Mouse (Mus musculus) limb, embryonic 15.5 days (tissue): Measurements from ENCODE around the gene Crebl2. TPM values are rescaled to one million over a fixed set of nuclear protein-coding genes. Genes with fewer than 3 reads are reported as not detected.

ENCODE experiments used
- ATAC-seq: fragments of 200-750 bp; cut with Nextera tagmentation; 2 replicates; pipeline ENCODE4 v1.8.0; 2017; ENCODE audit warnings: low read depth, moderate TSS enrichment; ENCODE audit not compliant: insufficient number of reproducible peaks, low FRiP score, low TSS enrichment
- H3K27ac ChIP-seq: fragments of 300-500 bp; sonication (generic); 2 replicates; pipeline ENCODE4 v1.5.1; 2015; ENCODE audit warnings: moderate library complexity, mild to moderate bottlenecking, inconsistent platforms
- H3K27me3 ChIP-seq: fragments of 300-500 bp; sonication (generic); 2 replicates; pipeline ENCODE4 v1.6.1; 2015; ENCODE audit warnings: inconsistent platforms
- H3K36me3 ChIP-seq: fragments of 300-500 bp; sonication (generic); 2 replicates; pipeline ENCODE4 v1.6.1; 2015; ENCODE audit warnings: inconsistent platforms
- H3K4me1 ChIP-seq: fragments of 300-500 bp; sonication (generic); 2 replicates; pipeline ENCODE4 v1.6.1; 2015; ENCODE audit warnings: inconsistent platforms
- H3K4me2 ChIP-seq: fragments of 300-500 bp; sonication (generic); 2 replicates; pipeline ENCODE4 v1.6.1; 2015; ENCODE audit warnings: mild to moderate bottlenecking, inconsistent platforms
- H3K4me3 ChIP-seq: fragments of 300-500 bp; sonication (generic); 2 replicates; pipeline ENCODE4 v1.5.1; 2015; ENCODE audit warnings: mild to moderate bottlenecking, inconsistent platforms
- H3K9ac ChIP-seq: fragments of 300-500 bp; sonication (generic); 2 replicates; pipeline ENCODE4 v1.6.1; 2015; ENCODE audit warnings: inconsistent platforms
- H3K9me3 ChIP-seq: fragments of 300-500 bp; sonication (generic); 2 replicates; pipeline ENCODE4 v1.6.1; 2016; ENCODE audit warnings: inconsistent platforms
- WGBS: fragments of 180-500 bp; shearing (Covaris S2); methylation state at CpG from one replicate; pipeline ENCODE4 v1.1.7; 2015; 5-methylcytosine and 5-hydroxymethylcytosine counted together
- polyA plus RNA-seq: library from polyadenylated mRNA; unstranded; fragments of >200 nt; fragmentation: Nextera tagmentation; extraction: Ambion mirVana; gene quantifications from 2 replicates; pipeline ENCODE4 v1.2.1, GENCODE M21; 2015

Crebl2 gene
- polyA plus RNA-seq, 1 experiment from 2014 or later: 3.9 TPM

GRCm38 (mm10) chr6:134860275-134860674 lies 30.3 kb downstream of the Crebl2 start:
- Histone ChIP-seq H3K4me1 (peaks cover 8% of the 10 kb centered on the region), H3K27ac (no peak overlapping the region), H3K4me3 (no peak overlapping the region), H3K4me2 (no peak overlapping the region), H3K9ac (no peak overlapping the region), H3K9me3 (no peaks in the 10 kb centered on the region), H3K36me3 (peaks cover 14% of the 10 kb centered on the region; the same call in 1 of the 2 replicates), H3K27me3 (no peaks in the 10 kb centered on the region)
- no peak for ATAC-seq
- 79% methylated on average over 4 of the region's 4 CpGs for WGBS

GRCm38 (mm10) chr6:134861386-134861785 lies 31.4 kb downstream of the Crebl2 start:
- ATAC-seq: no peak
- Histone ChIP-seq H3K9me3 (no peaks in the 10 kb centered on the region), H3K36me3 (peaks cover 10% of the 10 kb centered on the region; the same call in 1 of the 2 replicates), H3K9ac (no peak overlapping the region), H3K27me3 (no peaks in the 10 kb centered on the region), H3K4me2 (no peak overlapping the region), H3K27ac (no peak overlapping the region), H3K4me1 (peaks cover 8% of the 10 kb centered on the region), H3K4me3 (no peak overlapping the region)
- WGBS: 80% methylated on average over 12 of the region's 12 CpGs

- Histone ChIP-seq H3K27ac (peak overlapping the region; percentile 57), H3K9me3 (no peaks in the 10 kb centered on the region), H3K9ac (0 out of 2 replicates have a peak overlapping the region, but pooled peaks have one; percentile 10), H3K4me2 (peak overlapping the region; percentile 52), H3K4me3 (peak overlapping the region; percentile 34), H3K4me1 (peaks cover 8% of the 10 kb centered on the region), H3K27me3 (no peaks in the 10 kb centered on the region), H3K36me3 (0 out of 2 replicates have a peak, but pooled peaks cover 3% of the 10 kb centered on the region)
- whole genome bisulfite sequencing: 14% methylated on average over 13 of the region's 13 CpGs
- no peak; the same call in 1 of the 2 replicates for ATAC-seq
Measured at GRCm38 (mm10) chr6:134862671-134863104, 32.7 kb downstream of the Crebl2 start.

GRCm38 (mm10) chr6:134863146-134863545 lies 33.2 kb downstream of the Crebl2 start:
- 0 out of 2 replicates have a peak overlapping the region, but pooled peaks have one; percentile 10 for H3K9ac ChIP-seq

GRCm38 (mm10) chr6:134866113-134866512 lies 36.2 kb downstream of the Crebl2 start:
- ATAC-seq: no peak
- 89% methylated on average over 7 of the region's 7 CpGs for WGBS
- no peak overlapping the region for H3K4me2 ChIP-seq
- no peak overlapping the region for H3K9ac ChIP-seq
- no peak overlapping the region for H3K27ac ChIP-seq
- H3K36me3 ChIP-seq: peaks cover 11% of the 10 kb centered on the region
- H3K27me3 ChIP-seq: no peaks in the 10 kb centered on the region
- no peaks in the 10 kb centered on the region for H3K9me3 ChIP-seq
- peaks cover 8% of the 10 kb centered on the region for H3K4me1 ChIP-seq
- H3K4me3 ChIP-seq: no peak overlapping the region

More at GRCm38 (mm10) chr6:134863146-134863545, 33.2 kb downstream of the Crebl2 start:
- 2% methylated on average over 19 of the region's 19 CpGs for WGBS
- H3K27ac ChIP-seq: peak overlapping the region; percentile 57; the same call in 1 of the 2 replicates
- no peaks in the 10 kb centered on the region for H3K9me3 ChIP-seq
- H3K4me2 ChIP-seq: peak overlapping the region; percentile 52
- 0 out of 2 replicates have a peak, but pooled peaks cover 2% of the 10 kb centered on the region for H3K36me3 ChIP-seq
- no peaks in the 10 kb centered on the region for H3K27me3 ChIP-seq
- H3K4me1 ChIP-seq: peaks cover 8% of the 10 kb centered on the region
- H3K4me3 ChIP-seq: peak overlapping the region; percentile 34
- ATAC-seq: peak; percentile 51; the same call in 1 of the 2 replicates

GRCm38 (mm10) chr6:134867325-134867724 lies 37.4 kb downstream of the Crebl2 start:
- WGBS: 87% methylated on average over 3 of the region's 3 CpGs
- peaks cover 7% of the 10 kb centered on the region for H3K4me1 ChIP-seq
- no peak overlapping the region for H3K9ac ChIP-seq
- H3K36me3 ChIP-seq: peaks cover 11% of the 10 kb centered on the region
- no peak overlapping the region for H3K4me2 ChIP-seq
- ATAC-seq: no peak
- no peak overlapping the region for H3K27ac ChIP-seq
- no peak overlapping the region for H3K4me3 ChIP-seq
- H3K9me3 ChIP-seq: no peaks in the 10 kb centered on the region
- H3K27me3 ChIP-seq: no peaks in the 10 kb centered on the region

- Histone ChIP-seq H3K4me1 (no peaks in the 10 kb centered on the region), H3K27me3 (no peaks in the 10 kb centered on the region), H3K36me3 (peaks cover 11% of the 10 kb centered on the region), H3K4me3 (no peak overlapping the region), H3K9me3 (no peaks in the 10 kb centered on the region), H3K4me2 (no peak overlapping the region), H3K9ac (no peak overlapping the region), H3K27ac (no peak overlapping the region)
- ATAC-seq: no peak
- 87% methylated on average over 12 of the region's 12 CpGs for WGBS
Measured at GRCm38 (mm10) chr6:134870209-134870742, 40.3 kb downstream of the Crebl2 start.

- no peak overlapping the region for H3K4me3 ChIP-seq
- no peaks in the 10 kb centered on the region for H3K27me3 ChIP-seq
- no peak overlapping the region for H3K9ac ChIP-seq
- no peaks in the 10 kb centered on the region for H3K9me3 ChIP-seq
- 95% methylated on average over 4 of the region's 4 CpGs for WGBS
- peaks cover 11% of the 10 kb centered on the region for H3K36me3 ChIP-seq
- H3K4me2 ChIP-seq: no peak overlapping the region
- H3K27ac ChIP-seq: no peak overlapping the region
- no peak for ATAC-seq
- no peaks in the 10 kb centered on the region for H3K4me1 ChIP-seq
Measured at GRCm38 (mm10) chr6:134870887-134871286, 40.9 kb downstream of the Crebl2 start.

- H3K4me2 ChIP-seq: no peak overlapping the region
- no peak overlapping the region for H3K4me3 ChIP-seq
- H3K27ac ChIP-seq: no peak overlapping the region
- H3K9ac ChIP-seq: no peak overlapping the region
- no peaks in the 10 kb centered on the region for H3K27me3 ChIP-seq
- H3K9me3 ChIP-seq: no peaks in the 10 kb centered on the region
- 75% methylated on average over 2 of the region's 2 CpGs for WGBS
- no peak for ATAC-seq
- H3K36me3 ChIP-seq: peaks cover 11% of the 10 kb centered on the region
- no peaks in the 10 kb centered on the region for H3K4me1 ChIP-seq
Measured at GRCm38 (mm10) chr6:134872236-134872635, 42.3 kb downstream of the Crebl2 start.

GRCm38 (mm10) chr6:134873018-134873417 lies 43.1 kb downstream of the Crebl2 start:
- Histone ChIP-seq H3K9me3 (no peaks in the 10 kb centered on the region), H3K4me2 (no peak overlapping the region), H3K27me3 (no peaks in the 10 kb centered on the region), H3K4me3 (no peak overlapping the region), H3K9ac (no peak overlapping the region), H3K27ac (no peak overlapping the region), H3K4me1 (no peaks in the 10 kb centered on the region), H3K36me3 (peaks cover 11% of the 10 kb centered on the region)
- WGBS: 82% methylated on average over 2 of the region's 2 CpGs
- no peak for ATAC-seq

- Histone ChIP-seq H3K4me3 (no peak overlapping the region), H3K27ac (no peak overlapping the region), H3K36me3 (no peaks in the 10 kb centered on the region), H3K9ac (no peak overlapping the region), H3K27me3 (no peaks in the 10 kb centered on the region), H3K4me1 (no peaks in the 10 kb centered on the region), H3K4me2 (no peak overlapping the region), H3K9me3 (no peaks in the 10 kb centered on the region)
- 76% methylated on average over 6 of the region's 6 CpGs for WGBS
- ATAC-seq: no peak
Measured at GRCm38 (mm10) chr6:134876795-134877194, 46.8 kb downstream of the Crebl2 start.

GRCm38 (mm10) chr6:134877276-134877675 lies 47.3 kb downstream of the Crebl2 start:
- no peaks in the 10 kb centered on the region; the same call in 1 of the 2 replicates for H3K36me3 ChIP-seq
- no peaks in the 10 kb centered on the region for H3K4me1 ChIP-seq
- no peak overlapping the region for H3K4me3 ChIP-seq
- no peak overlapping the region for H3K9ac ChIP-seq
- H3K4me2 ChIP-seq: no peak overlapping the region
- H3K27me3 ChIP-seq: no peaks in the 10 kb centered on the region
- no peak for ATAC-seq
- WGBS: 90% methylated on average over 4 of the region's 4 CpGs
- H3K27ac ChIP-seq: no peak overlapping the region
- H3K9me3 ChIP-seq: no peaks in the 10 kb centered on the region
